Comparison of ENCODE assay signal across 8 mouse cellular contexts in genomic region chr8:122793375-122794174, GRCm38 (mm10). TPM values are rescaled to one million over a fixed set of nuclear protein-coding genes. Genes with fewer than 3 reads are reported as not detected.
DNase-seq lines count a peak whose midpoint lies in the region.

No protein-coding gene starts in this region.

- DNase-seq in layer of hippocampus, adult 11-12 months (ENCODE audit: low spot score), result peak; percentile 40
- no peak for DNase-seq in layer of hippocampus, adult 8-10 months (ENCODE audit: low spot score in 2 of 2)
- peak; percentile 76 for DNase-seq in cerebellum, adult 9-11 months
- peak; percentile 44 to 49 for DNase-seq in heart, postnatal 36 days
- DNase-seq in lung, postnatal 10 days, result peak; percentile 85
- DNase-seq in embryo, embryonic 10 days (ENCODE audit: low spot score), result no peak
- no peak for DNase-seq in B cell, adult 2 months
- DNase-seq in embryo, embryonic 9.5 days (ENCODE audit: extremely low spot score), result no peak

- intact Hi-C loops in heart, postnatal 36 days (cut with DNase I), result no loop called here

RNA-seq across cellular contexts. Expression of gene Acsf3, which starts 18.3 kb away (rescaled TPM):
- total RNA-seq in layer of hippocampus, adult 8-10 months (2022), result 10 to 100 TPM; 21.9 to 26.7 (median 23.9) TPM
- 10 to 100 TPM; 28.3 to 30.6 TPM for total RNA-seq in heart, postnatal 36 days (2021)

RNA-seq across cellular contexts. Expression of gene Cdh15, which starts 54.2 kb away (rescaled TPM):
- total RNA-seq in layer of hippocampus, adult 8-10 months (2022), result 1 to 10 TPM; 1.0 to 1.3 (median 1.2) TPM
- not detected for total RNA-seq in heart, postnatal 36 days (2021)

Comparison
In these comparisons a context has a peak if more than half of its experiments do, and no peak if none do; other contexts are left out.
1. DNase-seq: peak in layer of hippocampus, adult 11-12 months (single experiment), cerebellum, adult 9-11 months (single experiment), heart, postnatal 36 days (2 of 2) and lung, postnatal 10 days (single experiment); none in layer of hippocampus, adult 8-10 months (0 of 2), embryo, embryonic 10 days (single experiment), B cell, adult 2 months (0 of 2) and embryo, embryonic 9.5 days (single experiment).